Mouse (Mus musculus) Muller cell, postnatal 12 days (primary cell): ENCODE data around the gene Barx2.
A peak's percentile ranks its signal among the peaks of the same experiment; 100 is the strongest.
"Not testable (repeated sequence)": the region's sequence is repeated elsewhere in the genome, so short reads cannot be mapped to it uniquely, and the experiment has no call there.

Experiments
- DNase-seq: peaks from one replicate; pipeline ENCODE4 v3.0.0-alpha.2; 2015; ENCODE audit errors: inconsistent ontology term

Barx2 gene

DNA sequence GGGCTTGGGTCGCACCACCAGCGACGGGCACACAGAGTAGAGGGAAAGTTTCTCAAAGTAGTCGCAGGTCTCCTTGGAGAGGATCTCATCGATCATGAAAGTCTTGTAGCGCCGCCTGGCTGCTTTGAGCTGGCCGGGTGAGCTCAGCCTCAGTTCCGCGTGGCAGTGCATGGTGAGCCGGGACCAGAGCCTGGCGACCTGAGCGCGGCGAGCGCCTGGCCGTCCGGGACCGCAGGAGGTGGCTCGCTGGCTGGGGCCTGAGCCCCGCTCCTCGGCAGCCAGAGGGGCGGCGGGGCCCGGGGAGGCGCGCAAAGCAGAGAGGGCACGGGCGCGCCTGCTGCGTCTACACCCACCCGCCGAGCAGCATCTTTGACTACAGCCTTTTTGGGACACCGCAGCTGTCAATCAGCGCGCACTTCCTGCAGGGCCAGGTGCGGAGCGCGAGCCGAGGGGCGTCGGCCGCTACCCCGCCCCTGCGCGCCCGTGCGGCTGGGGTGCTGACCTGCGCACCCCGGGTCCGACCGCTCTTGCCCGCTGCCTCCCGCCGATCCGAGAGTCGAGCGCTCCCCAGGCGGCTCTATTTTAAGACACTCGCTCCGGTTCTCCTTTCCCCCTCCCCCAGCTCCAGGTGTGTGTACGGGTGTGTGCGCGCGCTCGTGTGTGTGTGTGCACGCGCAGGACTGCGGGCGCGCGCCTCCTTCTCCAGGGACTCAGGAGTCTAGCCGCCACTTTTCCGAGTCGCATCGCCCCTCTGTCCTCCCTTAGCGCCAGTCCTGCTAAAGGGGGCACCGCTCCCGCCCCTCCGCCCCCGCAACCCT, at the start of gene Barx2:
Barx2 (minus strand) TSS at position 542 of the 818 bp plus-strand sequence.
- peak; percentile 65 for DNase-seq

- peak; percentile 31 for DNase-seq
Measured at GRCm38 (mm10) chr9:31962265-31962664, 49.0 kb upstream of the Barx2 start.

- no peak for DNase-seq
Measured at GRCm38 (mm10) chr9:31960488-31960887, 47.2 kb upstream of the Barx2 start.

- DNase-seq = no peak
Measured at GRCm38 (mm10) chr9:31958120-31958519, 44.9 kb upstream of the Barx2 start.

GRCm38 (mm10) chr9:31950506-31950905, 37.2 kb upstream of the Barx2 start:
- no peak for DNase-seq

- no peak for DNase-seq
Measured at GRCm38 (mm10) chr9:31949031-31949430, 35.8 kb upstream of the Barx2 start.

GRCm38 (mm10) chr9:31947051-31947450, 33.8 kb upstream of the Barx2 start:
- DNase-seq = no peak

DNA sequence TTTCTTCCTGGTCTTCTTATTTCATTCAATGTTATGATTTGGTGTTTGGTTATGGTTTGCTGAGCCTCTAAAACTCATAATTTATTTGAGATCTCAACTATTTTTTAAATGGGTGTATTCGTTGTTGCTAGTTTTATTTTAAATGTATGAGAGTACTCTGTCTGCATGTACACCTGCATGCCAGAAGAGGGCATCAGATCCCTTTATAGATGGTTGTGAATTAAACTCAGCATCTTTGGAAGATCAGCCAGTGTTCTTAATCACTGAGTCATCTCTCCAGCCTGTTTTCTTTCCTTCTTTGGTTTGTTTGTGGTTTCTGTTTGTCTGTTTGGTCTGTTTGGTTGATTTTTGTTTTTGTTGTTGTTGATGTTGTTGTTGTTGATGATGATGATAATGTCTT, 29.1 kb upstream of the Barx2 start:
- no peak for DNase-seq

DNA sequence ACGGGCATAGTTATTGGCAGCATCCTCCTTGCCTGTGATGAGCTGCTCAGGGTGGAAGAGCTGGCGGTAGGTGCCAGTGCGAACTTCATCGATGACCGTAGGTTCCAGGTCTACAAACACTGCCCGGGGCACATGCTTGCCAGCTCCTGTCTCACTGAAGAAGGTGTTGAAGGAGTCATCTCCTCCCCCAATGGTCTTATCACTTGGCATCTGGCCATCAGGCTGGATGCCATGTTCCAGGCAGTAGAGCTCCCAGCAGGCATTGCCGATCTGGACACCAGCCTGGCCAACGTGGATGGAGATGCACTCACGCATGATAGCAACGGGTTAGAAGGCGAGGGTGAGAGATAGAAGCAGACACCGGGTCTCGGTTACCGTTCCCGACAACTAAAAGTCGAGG, 23.2 kb upstream of the Barx2 start:
- DNase-seq = not testable (repeated sequence)

- no peak for DNase-seq
Measured at GRCm38 (mm10) chr9:31931691-31932090, 18.4 kb upstream of the Barx2 start.

DNA sequence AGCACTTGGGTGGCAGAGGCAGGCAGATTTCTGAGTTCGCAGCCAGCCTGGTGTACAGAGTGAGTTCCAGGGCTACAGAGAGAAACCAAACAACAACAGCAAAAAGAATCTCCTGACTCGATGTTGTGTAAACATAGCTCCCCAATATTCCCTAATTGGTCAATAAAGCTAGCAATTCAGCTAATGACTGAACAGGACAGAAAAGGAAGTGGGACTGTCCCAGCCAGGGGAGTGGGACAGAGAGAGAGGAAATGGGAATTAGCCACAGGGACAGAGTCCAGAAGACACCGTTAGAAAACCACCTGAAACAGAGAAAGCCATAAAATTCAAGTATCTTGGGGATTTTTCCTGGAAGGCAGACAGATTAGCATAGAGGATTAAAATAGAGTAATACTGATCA, 18.0 kb upstream of the Barx2 start:
- DNase-seq = no peak

DNA sequence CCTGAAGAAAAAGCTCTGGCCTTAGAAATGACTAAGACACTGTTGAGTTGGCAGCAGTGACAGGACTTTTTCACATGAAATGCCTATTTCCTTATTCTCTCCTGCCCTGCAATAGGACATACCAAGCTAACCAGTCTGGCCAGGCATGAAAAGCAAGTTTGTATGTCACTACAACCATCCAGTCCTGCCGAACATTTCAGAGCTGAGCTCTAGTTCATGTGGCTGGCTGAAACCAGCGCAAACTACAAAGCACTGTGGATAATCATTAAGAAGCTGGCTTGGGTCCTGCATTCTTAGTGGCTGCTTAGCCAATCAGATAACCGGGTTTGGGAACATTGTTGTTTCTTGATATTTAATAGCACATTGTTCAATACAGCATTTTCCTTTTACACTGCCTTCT, 13.5 kb upstream of the Barx2 start:
- no peak for DNase-seq

DNA sequence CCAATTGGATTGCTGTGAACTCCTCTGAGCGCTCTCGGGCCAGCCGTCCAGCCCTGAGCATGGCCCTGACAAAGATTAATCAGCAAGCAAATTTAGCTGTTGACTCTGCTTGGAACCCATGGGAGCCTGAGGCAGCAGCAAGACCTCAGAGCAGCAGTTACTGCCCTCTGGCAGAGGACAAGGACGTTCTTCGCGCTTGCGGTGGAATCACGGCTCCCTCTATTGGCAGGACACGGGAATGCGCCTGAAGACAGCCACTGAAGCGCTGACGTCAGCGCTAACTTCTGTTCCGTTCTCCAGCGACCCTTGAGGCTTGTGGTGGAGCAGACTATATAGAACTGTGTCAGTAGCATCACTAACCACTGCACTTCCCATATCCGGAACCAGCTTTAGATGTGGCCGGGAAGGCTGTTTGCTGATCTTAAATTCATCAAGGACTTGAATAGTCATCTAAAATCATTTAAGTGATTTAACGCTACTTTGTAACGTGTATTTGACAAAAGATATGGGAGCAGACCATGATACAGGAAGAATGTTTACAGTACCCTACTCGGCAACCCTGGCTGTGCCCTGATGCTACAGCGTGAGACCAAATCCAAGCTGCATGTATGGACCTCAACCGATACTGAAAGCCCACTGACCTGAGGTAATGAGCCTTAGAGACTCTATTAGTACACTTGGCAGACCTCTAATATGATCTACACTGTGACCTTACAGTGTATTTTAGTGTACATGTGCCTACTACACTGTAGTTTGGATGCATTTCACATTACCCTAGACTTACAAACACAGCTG, 12.8 kb upstream of the Barx2 start:
- peak; percentile 62 for DNase-seq

DNA sequence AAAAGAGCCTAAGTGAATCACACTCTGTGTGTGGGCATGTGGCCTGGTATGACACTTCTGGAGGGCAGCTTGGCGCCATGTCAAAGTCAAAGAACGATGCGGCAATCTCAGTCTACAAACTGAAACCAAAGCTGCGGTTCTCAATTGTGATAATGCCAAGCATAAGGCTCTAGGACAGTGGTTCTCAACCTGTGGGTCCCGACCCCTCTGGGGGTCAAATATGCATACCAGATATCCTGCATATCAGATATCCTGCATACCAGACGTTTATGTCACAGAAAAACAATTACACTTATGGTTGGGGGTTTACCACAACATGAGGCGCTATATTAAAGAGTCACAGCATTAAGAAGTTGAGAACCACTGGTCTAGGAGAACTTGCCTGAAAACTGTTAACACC, 10.3 kb upstream of the Barx2 start:
- no peak for DNase-seq

DNA sequence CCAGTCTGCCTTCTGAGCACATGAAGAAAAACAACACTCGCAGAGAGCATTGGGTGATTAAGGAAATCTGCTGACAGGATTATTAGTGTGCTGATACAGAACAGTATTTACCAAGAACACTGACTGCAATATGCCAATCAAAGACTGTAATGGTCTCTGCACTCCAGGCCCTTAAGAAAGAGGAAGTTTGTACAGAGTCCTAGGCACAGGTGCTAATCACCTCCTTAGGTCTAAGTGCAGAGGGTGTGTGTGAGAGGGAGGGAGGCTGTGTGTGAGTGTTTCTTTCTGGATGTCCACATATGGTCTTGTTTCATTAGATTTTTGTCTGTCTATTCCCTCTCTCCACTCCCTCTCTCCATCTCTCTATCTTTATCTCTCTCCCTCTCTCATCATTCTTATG, 6.5 kb upstream of the Barx2 start:
- no peak for DNase-seq

DNA sequence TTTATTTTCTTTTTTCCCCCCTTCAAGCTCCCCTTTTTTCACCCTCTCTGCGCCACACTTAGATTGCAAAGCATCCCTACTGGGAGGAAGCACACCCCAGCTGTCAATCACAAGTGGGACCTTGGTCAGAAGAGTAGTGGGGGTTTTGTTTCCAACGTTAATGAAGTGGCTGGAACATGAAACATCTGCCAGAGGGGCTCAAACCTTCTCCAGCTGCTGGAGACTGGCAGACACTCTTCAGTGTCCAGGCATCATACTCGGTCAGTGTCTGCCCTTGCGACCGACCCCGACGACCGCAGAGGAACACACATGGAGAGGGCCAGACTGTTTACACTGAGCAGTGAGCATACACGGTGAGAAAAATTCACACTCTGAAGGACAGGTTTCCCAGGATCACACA, 3.2 kb upstream of the Barx2 start:
- no peak for DNase-seq

- DNase-seq = peak; percentile 41
Measured at GRCm38 (mm10) chr9:31914871-31915270, 1.6 kb upstream of the Barx2 start.

DNA sequence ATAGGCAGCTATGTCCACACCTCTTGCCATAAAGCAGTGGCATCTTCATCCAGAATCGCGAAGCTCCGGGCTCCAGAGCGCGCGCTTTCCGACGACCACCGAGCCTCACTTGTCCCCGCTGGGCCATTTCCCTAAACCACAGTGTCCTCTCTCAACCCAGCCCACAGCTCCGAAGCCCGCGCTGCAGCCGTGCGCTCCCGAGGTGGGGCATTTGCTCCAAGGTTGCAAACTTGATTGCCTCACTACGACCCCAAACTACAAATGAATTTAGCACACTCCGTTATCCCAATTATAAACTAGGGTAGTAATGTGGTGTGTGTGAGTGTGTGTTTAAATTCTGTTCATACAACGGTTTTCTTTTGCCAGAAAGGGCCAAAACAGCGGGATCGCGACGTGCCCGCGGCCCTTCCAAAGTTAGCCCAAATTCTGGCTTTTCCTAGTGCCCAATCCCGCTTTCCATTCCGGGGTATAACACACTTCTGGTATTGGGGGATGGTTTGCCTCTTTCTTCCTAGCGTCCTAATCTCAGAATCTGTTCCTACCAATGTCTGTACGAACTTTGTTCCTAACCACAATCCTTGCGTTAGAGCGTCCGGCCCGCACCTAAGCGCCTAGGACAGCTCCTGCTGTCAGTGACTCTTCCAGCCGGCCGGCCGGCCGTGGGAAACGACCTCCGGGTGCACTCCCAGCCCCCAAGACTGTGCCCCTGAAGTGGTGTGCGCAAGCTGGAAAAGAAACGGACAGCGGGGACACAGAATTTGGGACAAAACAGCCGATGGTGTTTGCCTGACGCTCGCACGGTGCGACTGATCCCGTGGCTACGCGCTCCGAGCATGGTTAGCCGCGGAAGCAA, 703 bp upstream of the Barx2 start:
- DNase-seq = peak; percentile 48

- DNase-seq = no peak
Measured at GRCm38 (mm10) chr9:31912553-31912920, 725 bp downstream of the Barx2 start.

DNA sequence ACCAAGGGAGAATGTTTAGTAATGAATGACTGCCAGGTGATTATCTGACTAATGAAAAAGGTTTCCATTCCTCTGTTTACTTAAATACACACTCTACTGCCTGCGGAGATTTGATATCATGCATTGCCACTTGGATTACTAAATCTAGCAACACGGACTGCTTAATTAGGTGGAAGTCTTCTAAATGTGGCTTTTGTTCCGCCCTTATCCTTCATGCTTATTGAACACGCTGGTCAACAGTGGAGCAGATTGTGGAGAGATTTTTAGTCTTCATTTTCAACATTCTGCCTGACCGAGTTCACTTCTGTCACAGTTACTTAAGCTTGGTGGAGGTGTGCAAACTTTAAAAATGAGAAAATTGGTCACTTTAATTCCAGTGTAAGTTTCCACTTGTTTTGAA, 3.0 kb downstream of the Barx2 start:
- DNase-seq = no peak

DNA sequence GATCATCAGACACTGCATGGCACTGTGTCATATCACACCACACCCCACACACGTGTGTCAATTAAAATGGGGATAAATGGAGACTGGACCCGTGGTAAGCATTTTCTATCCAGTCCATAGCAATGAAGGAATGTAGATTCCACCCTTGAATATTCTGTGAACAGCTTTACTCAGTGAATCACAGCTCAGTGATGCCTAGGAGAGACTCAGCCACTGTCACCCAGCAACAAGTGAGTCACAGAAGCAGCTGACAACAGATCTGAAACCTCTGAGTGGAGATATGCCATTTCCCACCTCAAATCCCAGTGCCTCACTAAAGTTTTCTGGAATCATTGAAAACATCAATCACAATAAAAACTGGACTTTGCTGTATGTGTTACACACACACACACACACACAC, 11.5 kb downstream of the Barx2 start:
- DNase-seq = peak; percentile 85

GRCm38 (mm10) chr9:31894775-31895320, 18.4 kb downstream of the Barx2 start:
- no peak for DNase-seq
